Mouse (Mus musculus) thymus, adult 2 months (tissue): ENCODE data around the gene Ush1g.

Source experiments
- CTCF ChIP-seq: fragments of 200-500 bp; IDR thresholded peaks from 2 replicates; pipeline ENCODE4 v1.5.1; 2012; ENCODE audit warnings: mild to moderate bottlenecking, control low read depth, low read length, moderate library complexity, borderline replicate concordance; ENCODE audit not compliant: control insufficient read depth, poor library complexity, insufficient read depth; ENCODE audit errors: extremely low read depth
- POLR2A ChIP-seq: fragments of 200-500 bp; IDR thresholded peaks from 2 replicates; pipeline ENCODE4 v1.6.1; 2012; ENCODE audit warnings: mild to moderate bottlenecking, low read length, control low read depth, moderate library complexity; ENCODE audit not compliant: control insufficient read depth, poor library complexity, insufficient read depth; ENCODE audit errors: extremely low read depth

DNA sequence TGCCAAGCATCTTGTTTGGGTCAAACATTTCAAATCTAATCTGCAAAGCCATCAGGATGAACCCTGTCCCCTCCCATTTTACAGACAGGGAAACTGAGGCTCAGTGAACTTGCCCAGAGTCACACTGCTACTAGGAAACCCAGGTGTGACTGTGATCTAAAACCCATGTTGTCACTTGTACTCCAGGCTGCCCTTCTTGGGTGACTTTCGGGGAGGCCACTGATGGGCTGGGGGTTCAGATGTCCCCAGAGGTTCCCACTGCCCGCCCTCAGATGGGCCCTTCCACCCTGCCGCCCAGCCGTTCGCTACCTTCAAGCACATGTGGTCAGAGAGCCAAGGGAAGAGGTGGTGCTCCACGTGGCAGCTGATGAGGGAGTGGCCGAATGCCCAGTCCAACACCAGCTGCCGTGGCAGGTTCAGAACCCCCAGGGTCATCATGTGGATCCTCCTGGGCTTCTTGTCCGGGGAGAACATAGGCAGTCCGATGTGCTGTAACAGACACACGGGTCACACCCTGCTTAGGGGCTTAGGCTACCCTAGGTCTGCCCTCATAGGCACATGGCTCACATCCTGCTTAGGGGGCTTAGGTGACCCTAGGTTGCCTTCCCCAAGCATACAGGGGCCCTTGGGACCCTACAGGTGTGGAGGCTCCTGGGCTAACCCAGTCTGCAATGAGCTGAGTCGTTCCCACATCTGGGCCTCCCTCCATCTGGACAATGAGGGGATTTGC, 37.8 kb downstream of the Ush1g start:
- no peak for TF ChIP-seq POLR2A
- no peak for TF ChIP-seq CTCF
